Mouse (Mus musculus) heart, embryonic 15.5 days (tissue): Measurements from ENCODE around the gene Psme3. TPM values are rescaled to one million over a fixed set of nuclear protein-coding genes. Genes with fewer than 3 reads are reported as not detected.

ENCODE experiments used
- ATAC-seq: fragments of 200-750 bp; cut with Nextera tagmentation; replicated peaks from 2 replicates; pipeline ENCODE4 v1.8.0; 2017; ENCODE audit warnings: low read depth, moderate TSS enrichment; ENCODE audit not compliant: insufficient number of reproducible peaks, insufficient read depth, low FRiP score
- H3K27ac ChIP-seq: fragments of 300-500 bp; sonication (generic); 2 replicates; pipeline ENCODE4 v1.5.1; 2015; ENCODE audit warnings: mild to moderate bottlenecking, inconsistent platforms
- H3K27me3 ChIP-seq: fragments of 300-500 bp; sonication (generic); 2 replicates; pipeline ENCODE4 v1.6.1; 2015; ENCODE audit warnings: inconsistent platforms
- H3K36me3 ChIP-seq: fragments of 300-500 bp; sonication (generic); 2 replicates; pipeline ENCODE4 v1.6.1; 2015; ENCODE audit warnings: mild to moderate bottlenecking, inconsistent platforms
- H3K4me1 ChIP-seq: fragments of 300-500 bp; sonication (generic); replicated peaks from 2 replicates; pipeline ENCODE4 v1.6.1; 2015; ENCODE audit warnings: inconsistent platforms
- H3K4me2 ChIP-seq: fragments of 300-500 bp; sonication (generic); 2 replicates; pipeline ENCODE4 v1.6.1; 2015; ENCODE audit warnings: inconsistent platforms, mild to moderate bottlenecking, moderate library complexity
- H3K4me3 ChIP-seq: fragments of 300-500 bp; sonication (generic); 2 replicates; pipeline ENCODE4 v1.5.1; 2015; ENCODE audit warnings: mild to moderate bottlenecking, inconsistent platforms
- H3K9ac ChIP-seq: fragments of 300-500 bp; sonication (generic); 2 replicates; pipeline ENCODE4 v1.6.1; 2015; ENCODE audit warnings: mild to moderate bottlenecking, inconsistent platforms
- H3K9me3 ChIP-seq: fragments of 300-500 bp; sonication (generic); replicated peaks from 2 replicates; pipeline ENCODE4 v1.6.1; 2016; ENCODE audit warnings: inconsistent platforms
- WGBS: fragments of 180-500 bp; shearing (Covaris S2); methylation state at CpG from one replicate; pipeline ENCODE4 v1.1.7; 2015; ENCODE audit warnings: mixed read lengths; 5-methylcytosine and 5-hydroxymethylcytosine counted together
- polyA plus RNA-seq: library from polyadenylated mRNA; unstranded; fragments of >200 nt; fragmentation: Nextera tagmentation; extraction: Ambion mirVana; gene quantifications from 2 replicates; pipeline ENCODE4 v1.2.1, GENCODE M21; 2015

Gene Psme3
- 89.2 and 109 TPM in 2 replicates for polyA plus RNA-seq

DNA sequence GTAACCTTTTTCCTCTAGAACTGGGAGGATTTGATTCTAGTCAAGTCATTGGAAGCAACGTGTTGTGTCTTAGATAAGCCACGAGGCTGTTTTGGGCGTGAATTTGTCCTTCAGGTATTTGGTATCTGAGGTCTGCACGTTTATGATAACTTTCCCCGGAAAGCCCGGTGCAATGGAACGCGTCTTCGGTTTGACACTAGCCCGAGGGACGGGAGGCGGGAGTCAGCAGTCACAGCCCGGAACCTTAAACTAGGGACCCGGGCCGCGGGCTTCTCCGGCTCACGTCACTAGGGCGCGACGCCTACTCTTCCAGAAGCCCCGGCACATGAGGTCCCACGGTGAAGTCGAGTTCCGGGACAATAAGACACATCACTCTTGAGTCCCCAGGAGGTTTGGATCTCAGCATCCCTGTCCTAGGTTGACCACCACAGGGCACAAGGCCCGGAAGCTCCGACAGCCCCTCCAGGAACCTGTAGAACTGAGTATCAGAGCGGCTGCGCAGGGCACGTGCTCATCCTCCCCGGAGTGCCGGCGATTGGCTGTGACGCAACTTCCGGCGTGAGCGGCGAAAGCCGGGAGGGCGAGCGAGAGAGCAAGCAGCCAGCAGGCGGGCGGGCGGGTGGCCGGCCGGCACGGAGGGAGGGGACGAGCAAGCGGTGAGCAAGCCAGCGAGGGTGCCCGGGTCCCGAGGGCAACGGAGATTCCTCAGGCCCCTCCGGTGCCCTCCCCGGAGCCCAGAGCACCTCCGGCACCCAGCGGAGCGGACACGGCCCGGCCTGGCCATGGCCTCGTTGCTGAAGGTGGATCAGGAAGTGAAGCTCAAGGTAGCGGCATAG lies at the start of gene Psme3:
Psme3 (plus strand) TSS at position 549 of the 836 bp plus-strand sequence.
- Histone ChIP-seq H3K9ac (peak within 1 kb of the TSS; percentile 92), H3K9me3 (no peaks in the 10 kb centered on the region), H3K4me3 (peak within 1 kb of the TSS; percentile 86), H3K27ac (peak within 1 kb of the TSS; percentile 78), H3K4me1 (peaks cover 17% of the 10 kb centered on the region), H3K27me3 (no peaks in the 10 kb centered on the region), H3K36me3 (peaks cover 31% of the 10 kb centered on the region), H3K4me2 (peak within 1 kb of the TSS; percentile 96)
- peak; percentile 88 for ATAC-seq
- under 1% methylated on average over 62 of the region's 62 CpGs for WGBS

DNA sequence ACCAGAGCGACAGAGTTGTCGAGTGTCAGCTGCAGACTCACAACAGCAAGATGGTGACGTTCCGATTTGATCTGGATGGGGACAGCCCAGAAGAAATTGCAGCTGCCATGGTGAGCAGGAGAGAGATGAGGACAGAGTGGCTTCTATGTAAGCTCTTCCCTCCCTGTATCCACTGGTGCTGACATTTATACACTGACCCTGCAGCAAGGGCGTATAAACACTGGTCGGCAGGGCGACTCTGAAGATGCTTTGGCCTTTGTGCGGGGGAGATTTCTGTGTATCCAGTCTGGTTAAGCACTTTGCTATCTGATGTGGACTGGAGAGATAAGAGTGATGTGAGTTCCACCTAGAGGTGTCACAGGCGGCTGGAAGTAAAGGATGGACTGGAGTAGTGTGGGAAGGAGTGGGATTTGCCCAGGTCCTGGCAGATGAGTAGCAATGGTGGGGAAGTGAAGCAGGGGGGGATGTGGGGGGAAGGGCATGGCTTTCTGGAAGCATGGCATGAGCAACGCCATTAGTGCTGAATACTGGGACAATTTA lies 46.4 kb upstream of the Psme3 start:
- WGBS: 14% methylated on average over 10 of the region's 10 CpGs
- H3K27ac ChIP-seq: no peak overlapping the region
- no peak overlapping the region for H3K4me3 ChIP-seq

DNA sequence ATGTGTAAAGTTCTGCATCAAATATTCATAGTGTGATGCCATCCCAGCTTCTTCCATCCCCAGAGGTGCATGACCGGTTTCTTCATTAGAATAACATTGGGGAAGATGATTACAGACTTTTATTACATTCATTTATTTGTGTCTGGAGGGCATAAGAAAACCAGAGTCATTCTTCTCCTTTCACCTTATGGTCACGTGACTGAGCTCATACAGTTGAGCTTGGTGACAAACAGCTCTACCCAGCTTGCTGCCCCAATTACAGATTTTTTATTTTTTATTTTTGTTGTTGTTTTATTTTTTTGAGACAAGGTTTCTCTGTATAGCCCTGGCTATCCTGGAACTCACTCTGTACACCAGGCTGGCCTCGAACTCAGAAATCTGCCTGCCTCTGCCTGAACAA lies 43.6 kb upstream of the Psme3 start:
- Histone ChIP-seq H3K27me3 (0 out of 2 replicates have a peak, but pooled peaks cover 4% of the 10 kb centered on the region), H3K36me3 (no peaks in the 10 kb centered on the region; the same call in 1 of the 2 replicates), H3K9me3 (no peaks in the 10 kb centered on the region), H3K27ac (no peak overlapping the region), H3K4me3 (no peak overlapping the region), H3K4me2 (no peak overlapping the region), H3K4me1 (peaks cover 20% of the 10 kb centered on the region), H3K9ac (no peak overlapping the region)
- no peak for ATAC-seq
- 81% methylated on average over 3 of the region's 3 CpGs for WGBS

More for the DNA sequence above, 46.4 kb upstream of the Psme3 start:
- H3K9ac ChIP-seq: no peak overlapping the region
- H3K36me3 ChIP-seq: no peaks in the 10 kb centered on the region; the same call in 1 of the 2 replicates
- no peaks in the 10 kb centered on the region for H3K9me3 ChIP-seq
- no peak overlapping the region for H3K4me2 ChIP-seq
- peaks cover 14% of the 10 kb centered on the region for H3K4me1 ChIP-seq
- H3K27me3 ChIP-seq: peaks cover 23% of the 10 kb centered on the region
- no peak for ATAC-seq

DNA sequence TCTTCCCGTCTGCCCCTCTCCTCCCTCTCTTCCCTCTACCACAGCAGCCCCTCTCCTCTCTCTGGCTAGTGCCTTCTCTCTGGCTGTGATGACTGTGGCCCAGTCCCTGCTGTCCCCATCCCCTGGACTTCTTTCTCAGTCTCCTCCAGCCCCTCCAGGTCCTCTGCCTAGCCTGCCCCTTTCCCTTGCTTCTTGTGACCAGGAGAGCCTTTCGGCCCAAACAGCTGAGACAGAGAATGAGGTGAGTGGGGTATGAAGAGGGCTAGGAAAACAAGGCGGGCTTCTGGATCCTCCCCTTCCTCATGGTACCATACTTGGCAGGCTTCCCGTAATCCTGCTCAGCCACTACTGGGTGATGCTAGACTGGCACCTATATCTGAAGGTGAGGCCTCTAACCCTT lies 40.7 kb upstream of the Psme3 start:
- Histone ChIP-seq H3K4me2 (no peak overlapping the region), H3K9me3 (no peaks in the 10 kb centered on the region), H3K9ac (no peak overlapping the region), H3K4me3 (no peak overlapping the region), H3K4me1 (peaks cover 26% of the 10 kb centered on the region), H3K27ac (no peak overlapping the region), H3K27me3 (peaks cover 3% of the 10 kb centered on the region; the same call in 1 of the 2 replicates), H3K36me3 (no peaks in the 10 kb centered on the region; the same call in 1 of the 2 replicates)
- 69% methylated on average over 4 of the region's 4 CpGs for WGBS
- no peak for ATAC-seq

DNA sequence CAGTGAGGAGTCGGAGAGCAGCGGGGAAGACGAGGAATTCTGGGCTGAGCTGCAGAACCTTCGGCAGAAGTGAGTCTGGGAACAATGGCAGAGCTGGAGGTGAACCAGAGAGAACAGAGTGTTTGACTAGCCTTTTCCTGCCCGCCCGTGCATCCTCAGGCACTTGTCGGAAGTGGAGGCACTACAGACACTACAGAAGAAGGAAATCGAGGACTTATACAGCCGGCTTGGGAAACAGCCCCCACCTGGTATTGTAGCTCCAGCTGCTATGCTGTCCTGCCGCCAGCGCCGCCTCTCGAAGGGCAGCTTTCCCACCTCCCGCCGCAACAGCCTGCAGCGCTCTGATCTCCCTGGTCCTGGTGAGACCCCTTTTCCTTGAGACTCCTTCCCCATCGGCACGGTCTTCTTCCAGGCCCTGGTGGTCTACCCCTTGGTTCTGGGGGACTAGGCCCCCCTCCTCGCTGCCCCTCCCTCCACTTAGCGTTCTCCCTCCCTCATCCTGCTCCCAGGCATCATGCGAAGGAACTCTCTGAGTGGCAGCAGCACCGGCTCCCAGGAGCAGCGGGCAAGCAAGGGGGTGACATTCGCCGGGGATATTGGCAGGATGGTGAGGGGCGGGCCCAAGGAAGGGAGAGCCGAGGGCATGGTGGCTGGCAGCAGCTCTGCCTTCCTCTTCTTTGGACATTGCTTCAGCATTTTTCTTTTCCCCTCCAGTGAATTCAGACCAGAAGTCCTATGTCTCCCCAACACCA lies 39.5 kb upstream of the Psme3 start:
- Histone ChIP-seq H3K27me3 (peaks cover 3% of the 10 kb centered on the region; the same call in 1 of the 2 replicates), H3K9ac (no peak overlapping the region), H3K27ac (no peak overlapping the region), H3K36me3 (no peaks in the 10 kb centered on the region; the same call in 1 of the 2 replicates), H3K4me2 (peak overlapping the region; percentile 80), H3K4me3 (peak overlapping the region; percentile 69; the same call in 1 of the 2 replicates), H3K4me1 (peaks cover 26% of the 10 kb centered on the region), H3K9me3 (no peaks in the 10 kb centered on the region)
- 38% methylated on average over 27 of the region's 27 CpGs for WGBS
- no peak for ATAC-seq

DNA sequence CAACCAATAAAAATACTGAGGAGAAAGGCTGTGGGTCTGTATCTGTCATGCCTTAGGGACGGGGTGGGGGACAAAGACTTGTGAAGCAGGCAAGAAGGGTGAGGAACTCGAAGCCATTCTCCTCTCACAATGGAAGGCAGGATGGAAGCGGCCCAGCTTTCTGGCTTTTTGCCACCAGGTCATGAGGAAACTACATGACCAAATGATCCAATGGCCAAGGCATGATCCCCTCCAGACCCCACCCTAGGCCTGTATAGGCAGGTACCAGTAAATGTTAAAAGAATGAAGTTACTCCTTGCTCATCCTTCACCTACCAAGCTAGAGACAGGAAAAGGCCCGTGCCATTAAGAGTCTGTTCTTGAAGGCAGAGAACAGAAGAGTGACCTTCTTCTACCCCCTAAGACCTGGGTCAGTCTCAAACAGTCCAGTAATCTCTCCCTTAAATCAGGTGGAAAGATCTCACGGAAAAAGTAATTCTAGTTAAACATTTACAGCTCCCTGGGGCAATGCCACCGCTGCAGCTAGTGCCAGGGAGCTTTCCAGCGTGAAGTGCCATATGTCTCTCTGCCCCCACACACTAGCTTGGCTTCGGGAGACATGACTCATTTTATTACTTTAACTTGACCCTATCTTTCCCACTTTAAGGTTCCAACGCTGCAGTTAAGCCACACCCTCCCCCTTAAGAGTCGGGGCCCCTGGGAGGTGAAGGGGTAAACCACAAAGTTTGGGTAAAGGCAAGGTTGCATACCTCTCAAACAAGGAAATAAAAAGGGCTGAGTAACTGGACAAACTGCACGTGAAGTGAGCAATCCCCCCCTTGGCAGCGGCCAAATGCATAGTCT lies 38.4 kb upstream of the Psme3 start:
- H3K27me3 ChIP-seq: peaks cover 3% of the 10 kb centered on the region; the same call in 1 of the 2 replicates
- WGBS: 62% methylated on average over 12 of the region's 12 CpGs
- H3K9me3 ChIP-seq: no peaks in the 10 kb centered on the region
- peak overlapping the region; percentile 80 for H3K4me2 ChIP-seq
- peak overlapping the region; percentile 76 for H3K9ac ChIP-seq
- H3K4me3 ChIP-seq: peak overlapping the region; percentile 69
- ATAC-seq: no peak
- H3K4me1 ChIP-seq: peaks cover 26% of the 10 kb centered on the region
- H3K36me3 ChIP-seq: no peaks in the 10 kb centered on the region; the same call in 1 of the 2 replicates
- no peak overlapping the region for H3K27ac ChIP-seq

DNA sequence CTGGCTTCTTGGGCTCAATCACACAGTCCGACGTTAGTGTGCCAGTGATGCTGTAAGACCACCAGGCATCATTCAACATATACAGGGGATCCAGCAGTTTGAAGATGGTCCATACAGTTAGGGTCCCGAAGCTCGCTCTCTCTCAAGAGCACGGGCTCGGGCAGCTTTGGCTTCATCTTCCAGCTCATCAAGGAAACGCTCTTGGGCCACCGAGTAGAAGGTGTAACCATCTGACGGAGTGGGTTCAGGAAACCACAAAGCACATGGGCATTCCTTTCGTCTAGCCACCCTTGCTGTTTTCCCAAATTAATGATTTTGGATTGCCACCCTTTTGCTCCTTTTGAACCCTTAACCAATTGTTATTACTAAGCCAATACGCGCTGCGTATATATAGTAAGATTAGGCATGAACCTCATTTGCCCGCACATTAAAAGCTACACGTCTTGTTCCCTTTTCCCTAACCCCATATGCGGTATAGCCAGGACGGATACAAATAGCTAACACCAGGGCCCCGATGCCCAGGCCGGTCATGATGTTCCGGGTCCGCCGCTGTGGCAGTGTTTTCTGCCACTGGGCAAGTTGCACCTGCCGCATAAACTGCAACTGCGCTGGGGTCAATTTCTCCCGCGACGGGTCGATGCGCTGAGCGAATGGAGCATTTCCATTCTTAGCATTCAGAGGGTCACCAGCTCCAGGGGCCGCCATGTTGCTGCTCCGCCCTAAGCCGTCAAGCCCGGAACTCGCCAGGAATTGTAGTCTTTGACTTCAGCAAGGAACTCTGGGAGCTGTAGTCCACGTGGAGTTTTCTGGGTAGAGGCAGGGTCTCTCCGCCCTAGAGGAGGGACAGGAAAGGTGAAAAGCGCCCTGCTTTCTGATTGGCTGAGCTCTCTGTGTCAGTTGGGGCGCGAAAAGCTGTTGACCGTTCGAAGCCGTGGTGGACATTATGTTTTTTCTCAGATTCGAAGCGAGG lies 37.5 kb upstream of the Psme3 start, which contains the start of the genes Cntd1 and Coa3:
Cntd1 (plus strand) TSS at position 790 of the 970 bp plus-strand sequence.
Coa3 (minus strand) TSS at position 892 of the 970 bp plus-strand sequence.
- Histone ChIP-seq H3K4me2 (peak within 1 kb of the TSS; percentile 80), H3K9me3 (no peaks in the 10 kb centered on the region), H3K4me1 (peaks cover 26% of the 10 kb centered on the region), H3K27ac (peak within 1 kb of the TSS; percentile 80), H3K4me3 (peak within 1 kb of the TSS; percentile 69), H3K27me3 (peaks cover 3% of the 10 kb centered on the region; the same call in 1 of the 2 replicates), H3K36me3 (no peaks in the 10 kb centered on the region; the same call in 1 of the 2 replicates), H3K9ac (peak within 1 kb of the TSS; percentile 76)
- ATAC-seq: peak; percentile 95
- 7% methylated on average over 45 of the region's 45 CpGs for WGBS

DNA sequence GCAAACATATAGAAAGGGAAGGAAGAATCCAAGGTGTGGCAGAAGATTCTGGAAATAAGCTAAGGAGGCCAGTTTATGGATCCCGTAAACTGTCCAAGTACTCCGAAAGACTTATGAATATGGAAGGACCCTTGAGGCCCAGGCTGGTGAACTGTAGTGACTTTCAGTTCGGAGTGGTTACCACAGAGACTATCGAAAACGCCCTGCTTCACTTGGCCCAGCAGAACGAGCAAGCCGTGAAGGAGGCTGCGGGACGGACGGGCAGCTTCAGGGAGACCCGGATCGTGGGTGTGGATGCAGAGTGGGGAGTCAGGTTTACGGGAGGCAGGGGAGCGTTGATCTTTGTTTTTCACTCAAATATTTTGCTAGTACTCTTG lies 36.8 kb upstream of the Psme3 start:
- H3K4me2 ChIP-seq: peak overlapping the region; percentile 80
- peaks cover 26% of the 10 kb centered on the region for H3K4me1 ChIP-seq
- H3K9me3 ChIP-seq: no peaks in the 10 kb centered on the region
- peak overlapping the region; percentile 69 for H3K4me3 ChIP-seq
- H3K27me3 ChIP-seq: peaks cover 3% of the 10 kb centered on the region; the same call in 1 of the 2 replicates
- no peak for ATAC-seq
- no peak overlapping the region for H3K9ac ChIP-seq
- H3K36me3 ChIP-seq: no peaks in the 10 kb centered on the region; the same call in 1 of the 2 replicates
- 59% methylated on average over 14 of the region's 14 CpGs for WGBS
- H3K27ac ChIP-seq: no peak overlapping the region

DNA sequence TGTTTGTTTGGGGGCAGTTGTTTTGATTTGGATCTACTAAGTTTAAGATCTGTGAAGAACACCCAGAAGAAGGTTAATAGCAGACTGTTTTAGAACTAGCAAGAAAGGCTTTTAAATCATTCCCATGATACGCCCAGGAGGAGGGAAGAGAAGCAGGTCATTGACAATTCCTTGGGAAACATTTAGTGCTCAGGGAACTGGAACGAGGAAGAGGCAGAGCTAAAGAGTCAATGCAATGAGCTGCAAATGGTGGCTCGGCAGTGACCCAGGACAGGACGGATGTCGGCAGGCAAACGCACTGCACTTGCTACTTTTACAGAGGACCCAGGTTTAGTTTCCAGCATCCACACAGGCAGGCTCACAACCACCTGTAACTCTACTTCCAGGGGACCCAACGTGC lies 35.2 kb upstream of the Psme3 start:
- no peaks in the 10 kb centered on the region; the same call in 1 of the 2 replicates for H3K36me3 ChIP-seq
- ATAC-seq: no peak
- 50% methylated on average over 7 of the region's 7 CpGs for WGBS
- H3K4me2 ChIP-seq: no peak overlapping the region
- H3K4me3 ChIP-seq: no peak overlapping the region
- H3K4me1 ChIP-seq: peaks cover 26% of the 10 kb centered on the region
- H3K27me3 ChIP-seq: peaks cover 3% of the 10 kb centered on the region; the same call in 1 of the 2 replicates
- no peak overlapping the region for H3K9ac ChIP-seq
- no peak overlapping the region for H3K27ac ChIP-seq
- H3K9me3 ChIP-seq: no peaks in the 10 kb centered on the region
